Comparison of ENCODE assay signal across 18 mouse cellular contexts in genomic region chr11:69265410-69265809, GRCm38 (mm10). TPM values are rescaled to one million over a fixed set of nuclear protein-coding genes. Genes with fewer than 3 reads are reported as not detected.
DNase-seq lines count a peak whose midpoint lies in the region; ATAC-seq lines count a peak whose summit lies in the region.
"Had no signal": no experiment of that assay in that cellular context is flagged by ENCODE, and none has a peak within 500 bp of the region (broad histone marks: within the 10 kb centered on the region; RNA-seq: fewer than 3 reads in every experiment).

No protein-coding gene starts in this region.

- 73% methylated on average over 9 of the region's 9 CpGs for WGBS in heart, embryonic 10.5 days
- WGBS in neural tube, embryonic 13.5 days = 72% methylated on average over 9 of the region's 9 CpGs
- WGBS in forebrain, embryonic 16.5 days = 81% methylated on average over 9 of the region's 9 CpGs

- no peak overlapping the region for H3K4me2 ChIP-seq in neural tube, embryonic 13.5 days
- H3K4me2 ChIP-seq in forebrain, embryonic 16.5 days (ENCODE audit: low read length) = no peak overlapping the region

- peaks cover 22% of the 10 kb centered on the region for H3K4me1 ChIP-seq in heart, embryonic 10.5 days
- H3K4me1 ChIP-seq in neural tube, embryonic 13.5 days (replicated peaks) = peaks cover 21% of the 10 kb centered on the region
- H3K4me1 ChIP-seq in forebrain, embryonic 16.5 days (replicated peaks; ENCODE audit: control insufficient read depth, insufficient read depth, low read length) = peaks cover 11% of the 10 kb centered on the region

- ATAC-seq in neural tube, embryonic 13.5 days (ENCODE audit: low read depth) = no peak
- ATAC-seq in forebrain, embryonic 16.5 days = no peak
- ATAC-seq: intestine, postnatal 0 days had no signal

- H3K9me3 ChIP-seq in heart, embryonic 10.5 days = no peaks in the 10 kb centered on the region
- H3K9me3 ChIP-seq in neural tube, embryonic 13.5 days = no peaks in the 10 kb centered on the region
- no peaks in the 10 kb centered on the region for H3K9me3 ChIP-seq in forebrain, embryonic 16.5 days (ENCODE audit: control insufficient read depth, low read length)
- H3K9me3 ChIP-seq: limb, embryonic 15.5 days had no signal

- no peaks in the 10 kb centered on the region for H3K36me3 ChIP-seq in heart, embryonic 10.5 days
- no peaks in the 10 kb centered on the region for H3K36me3 ChIP-seq in neural tube, embryonic 13.5 days
- no peaks in the 10 kb centered on the region for H3K36me3 ChIP-seq in forebrain, embryonic 16.5 days (ENCODE audit: control insufficient read depth, insufficient read depth)
- H3K36me3 ChIP-seq: limb, embryonic 15.5 days had no signal

- intact Hi-C loops in heart, postnatal 36 days (cut with DNase I) = no loop called here

- peaks cover 8% of the 10 kb centered on the region; the same call in 1 of the 2 replicates for H3K27me3 ChIP-seq in heart, embryonic 10.5 days (ENCODE audit: insufficient read depth, poor library complexity, severe bottlenecking)
- peaks cover 10% of the 10 kb centered on the region; the same call in 1 of the 2 replicates for H3K27me3 ChIP-seq in neural tube, embryonic 13.5 days
- no peaks in the 10 kb centered on the region for H3K27me3 ChIP-seq in forebrain, embryonic 16.5 days (replicated peaks; ENCODE audit: control insufficient read depth, insufficient read depth, low read length)

- H3K4me3 ChIP-seq in heart, embryonic 10.5 days = no peak overlapping the region; the same call in 1 of the 2 replicates
- H3K4me3 ChIP-seq in neural tube, embryonic 13.5 days = no peak overlapping the region
- no peak overlapping the region for H3K4me3 ChIP-seq in forebrain, embryonic 16.5 days (replicated peaks; ENCODE audit: low read length)
- H3K4me3 ChIP-seq: limb, embryonic 15.5 days had no signal

- no peak for DNase-seq in heart, embryonic 10.5 days (ENCODE audit: low spot score)
- no peak for DNase-seq in heart, postnatal 36 days
- no peak for DNase-seq in neural tube, embryonic 10.5 days (ENCODE audit: extremely low spot score, low spot score)
- DNase-seq in right cerebral cortex, postnatal 36 days (ENCODE audit: low spot score in 2 of 2) = no peak
- DNase-seq in frontal cortex, postnatal 25 days (ENCODE audit: low spot score in 2 of 2) = no peak
- DNase-seq: adrenal gland, postnatal 36 days; heart, adult 2 months; lung, adult 18-20 months had no signal

- peak overlapping the region; percentile 71; the same call in 1 of the 2 replicates for H3K27ac ChIP-seq in heart, embryonic 10.5 days
- H3K27ac ChIP-seq in neural tube, embryonic 13.5 days (replicated peaks) = peak overlapping the region; percentile 78
- peak overlapping the region; percentile 80 for H3K27ac ChIP-seq in forebrain, embryonic 16.5 days (ENCODE audit: low read length)
- H3K27ac ChIP-seq: kidney, postnatal 0 days; limb, embryonic 15.5 days; stomach, postnatal 0 days had no signal

- H3K9ac ChIP-seq in neural tube, embryonic 13.5 days = peak overlapping the region; percentile 43; the same call in 1 of the 2 replicates
- H3K9ac ChIP-seq in forebrain, embryonic 16.5 days (replicated peaks; ENCODE audit: low read depth, low read length) = no peak overlapping the region
- H3K9ac ChIP-seq: limb, embryonic 15.5 days had no signal

RNA-seq across cellular contexts. Expression of gene Gucy2e, which starts 28.6 kb away (rescaled TPM):
- 0.24 and 0.46 TPM in 2 replicates for polyA plus RNA-seq in heart, embryonic 10.5 days (2016; fragmentation: Nextera tagmentation; extraction: Ambion mirVana)
- 1 to 10 TPM; 1.5 to 1.7 TPM for total RNA-seq in heart, postnatal 36 days (2021)
- 0.21 TPM in 2 replicates for polyA plus RNA-seq in neural tube, embryonic 13.5 days (2015; fragmentation: Nextera tagmentation; extraction: Ambion mirVana)
- 0.56 and 0.68 TPM in 2 replicates for polyA plus RNA-seq in forebrain, embryonic 16.5 days (2015; fragmentation: Nextera tagmentation; extraction: Ambion mirVana)
- total RNA-seq: adrenal gland, postnatal 36 days; gastrocnemius, postnatal 10 days; monocyte, adult 5-6 weeks had no signal
- polyA plus RNA-seq: embryonic facial prominence, embryonic 11.5 days; macrophage had no signal

RNA-seq across cellular contexts. Expression of gene Cntrob, which starts 58.2 kb away (rescaled TPM):
- polyA plus RNA-seq in heart, embryonic 10.5 days (2016; fragmentation: Nextera tagmentation; extraction: Ambion mirVana) = 20.7 and 21.4 TPM in 2 replicates
- total RNA-seq in heart, postnatal 36 days (2021) = 1 to 10 TPM; 2.8 to 3.1 TPM
- polyA plus RNA-seq in neural tube, embryonic 13.5 days (2015; fragmentation: Nextera tagmentation; extraction: Ambion mirVana) = 20.9 and 21.0 TPM in 2 replicates
- 31.0 and 32.5 TPM in 2 replicates for polyA plus RNA-seq in forebrain, embryonic 16.5 days (2015; fragmentation: Nextera tagmentation; extraction: Ambion mirVana)

RNA-seq across cellular contexts. Expression of gene Trappc1, which starts 58.4 kb away (rescaled TPM):
- 155 and 186 TPM in 2 replicates for polyA plus RNA-seq in heart, embryonic 10.5 days (2016; fragmentation: Nextera tagmentation; extraction: Ambion mirVana)
- 10 to 100 TPM; 54.3 to 60.1 TPM for total RNA-seq in heart, postnatal 36 days (2021)
- 225 and 229 TPM in 2 replicates for polyA plus RNA-seq in neural tube, embryonic 13.5 days (2015; fragmentation: Nextera tagmentation; extraction: Ambion mirVana)
- polyA plus RNA-seq in forebrain, embryonic 16.5 days (2015; fragmentation: Nextera tagmentation; extraction: Ambion mirVana) = 162 and 166 TPM in 2 replicates
